Mouse (Mus musculus) ES-E14 (cell line): ENCODE measurements around the gene Cask.

Source experiments
- CHD2 ChIP-seq: IDR thresholded peaks from 2 replicates; pipeline ENCODE4 v1.6.1; 2014; ENCODE audit warnings: mild to moderate bottlenecking, low read depth, low read length, inconsistent platforms
- MAFK ChIP-seq: IDR thresholded peaks from 2 replicates; pipeline ENCODE4 v1.6.1; 2014; ENCODE audit warnings: mild to moderate bottlenecking, low read depth, low read length, inconsistent platforms; ENCODE audit not compliant: insufficient read depth
- ZC3H11A ChIP-seq: IDR thresholded peaks from 2 replicates; pipeline ENCODE4 v1.6.1; 2012; ENCODE audit warnings: low read depth, mild to moderate bottlenecking, inconsistent platforms, low read length, borderline replicate concordance
- ZNF384 ChIP-seq: IDR thresholded peaks from 2 replicates; pipeline ENCODE4 v1.6.1; 2012; ENCODE audit warnings: low read depth, low read length, inconsistent platforms

DNA sequence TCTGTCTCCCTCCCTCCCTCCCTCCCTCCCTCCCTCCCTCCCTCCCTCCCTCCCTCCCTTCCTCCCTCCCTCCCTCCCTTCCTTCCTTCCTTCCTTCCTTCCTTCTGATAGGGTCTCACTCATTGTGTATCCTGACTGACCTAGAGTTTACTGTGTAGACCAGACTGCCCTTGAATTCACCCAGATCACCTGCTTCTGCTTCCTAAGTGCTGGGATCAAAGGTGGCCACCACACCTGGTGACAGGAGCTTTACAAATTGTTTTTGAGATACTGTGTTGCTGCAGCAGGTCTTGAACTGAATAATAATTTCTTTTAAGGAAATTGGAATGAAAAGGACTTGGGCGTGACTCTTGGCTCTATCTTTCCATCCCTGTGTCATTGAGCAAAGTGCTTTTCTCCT is 33.2 kb upstream of the Cask start:
- TF ChIP-seq ZNF384 = no peak
- TF ChIP-seq ZC3H11A = no peak
- no peak for TF ChIP-seq CHD2
- no peak for TF ChIP-seq MAFK
